Mouse (Mus musculus) urinary bladder, postnatal 10 days (tissue): ENCODE measurements around the gene Ttc13.

Experiments
- DNase-seq: peaks from one replicate; pipeline ENCODE4 v3.0.0; 2022; ENCODE audit warnings: low spot score

The Ttc13 gene

GRCm38 (mm10) chr8:124653568-124654475 is 68.0 kb downstream of the Ttc13 start:
- no peak for DNase-seq

GRCm38 (mm10) chr8:124652546-124652945 is 69.2 kb downstream of the Ttc13 start:
- no peak for DNase-seq

GRCm38 (mm10) chr8:124651776-124652175 is 70.0 kb downstream of the Ttc13 start:
- DNase-seq = no peak

- DNase-seq = no peak
Observed at GRCm38 (mm10) chr8:124648311-124648710, 73.5 kb downstream of the Ttc13 start.

- peak; percentile 22 for DNase-seq
Observed at GRCm38 (mm10) chr8:124643540-124644339, 78.0 kb downstream of the Ttc13 start.

DNA sequence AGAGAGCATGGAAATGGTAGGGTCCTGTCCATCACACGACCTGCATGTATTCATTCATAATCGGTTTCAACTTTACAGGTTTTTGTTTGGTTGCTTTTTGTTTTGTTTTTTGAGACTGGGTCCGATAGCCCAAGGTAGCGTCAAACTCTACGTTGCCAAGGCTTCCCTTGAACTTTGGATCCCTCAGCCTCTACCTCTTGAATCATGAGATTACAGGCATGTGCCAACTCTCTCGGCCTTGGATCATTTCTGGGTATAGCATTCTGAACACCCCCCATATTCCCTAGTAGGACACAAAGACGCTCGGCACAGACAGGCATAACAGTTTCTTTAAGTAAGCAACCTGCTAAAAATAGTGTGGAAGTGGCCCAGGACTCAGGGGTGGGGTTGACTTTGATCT is 80.2 kb downstream of the Ttc13 start:
- no peak for DNase-seq

- no peak for DNase-seq
Observed at GRCm38 (mm10) chr8:124635247-124635502, 86.6 kb downstream of the Ttc13 start.

DNA sequence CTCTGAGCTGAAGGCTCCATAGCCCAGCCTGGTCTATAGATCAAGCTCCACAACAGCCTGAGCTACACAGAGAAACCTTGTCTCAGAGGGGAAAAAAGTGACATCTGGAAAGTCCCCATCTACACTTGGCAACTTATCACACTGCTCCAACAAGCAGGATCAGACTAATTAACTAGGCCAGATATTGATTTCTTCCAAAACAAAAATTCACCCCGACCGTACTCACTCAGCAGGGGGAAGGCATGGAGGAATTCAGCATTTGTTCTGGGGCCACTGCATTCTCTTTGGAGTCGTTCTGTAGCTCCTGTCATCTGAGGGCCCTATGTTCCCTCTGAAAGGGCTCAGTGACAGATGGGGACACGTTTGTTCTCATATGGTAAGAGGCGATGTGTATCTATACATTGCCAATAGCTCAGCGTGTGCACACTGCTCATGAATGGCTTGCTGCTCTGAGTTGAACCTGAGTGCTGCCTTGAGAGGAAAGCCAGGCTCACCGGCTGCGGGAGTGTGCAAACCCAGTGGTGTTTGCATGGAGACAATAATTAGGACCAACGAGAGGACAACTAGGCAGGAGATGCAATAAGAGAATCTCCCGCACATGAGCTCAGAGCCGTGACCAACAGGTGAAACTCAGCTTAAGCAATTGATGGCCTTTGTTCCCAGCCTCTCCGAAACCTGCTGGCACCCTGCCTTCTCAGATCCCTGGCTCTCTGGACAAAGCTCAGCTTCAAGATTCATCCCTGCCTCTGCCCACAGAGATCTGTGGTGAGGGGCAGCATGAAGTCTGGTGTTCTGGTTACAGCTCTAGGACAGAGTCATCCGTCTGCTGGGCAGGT is 87.2 kb downstream of the Ttc13 start:
- DNase-seq = no peak

DNA sequence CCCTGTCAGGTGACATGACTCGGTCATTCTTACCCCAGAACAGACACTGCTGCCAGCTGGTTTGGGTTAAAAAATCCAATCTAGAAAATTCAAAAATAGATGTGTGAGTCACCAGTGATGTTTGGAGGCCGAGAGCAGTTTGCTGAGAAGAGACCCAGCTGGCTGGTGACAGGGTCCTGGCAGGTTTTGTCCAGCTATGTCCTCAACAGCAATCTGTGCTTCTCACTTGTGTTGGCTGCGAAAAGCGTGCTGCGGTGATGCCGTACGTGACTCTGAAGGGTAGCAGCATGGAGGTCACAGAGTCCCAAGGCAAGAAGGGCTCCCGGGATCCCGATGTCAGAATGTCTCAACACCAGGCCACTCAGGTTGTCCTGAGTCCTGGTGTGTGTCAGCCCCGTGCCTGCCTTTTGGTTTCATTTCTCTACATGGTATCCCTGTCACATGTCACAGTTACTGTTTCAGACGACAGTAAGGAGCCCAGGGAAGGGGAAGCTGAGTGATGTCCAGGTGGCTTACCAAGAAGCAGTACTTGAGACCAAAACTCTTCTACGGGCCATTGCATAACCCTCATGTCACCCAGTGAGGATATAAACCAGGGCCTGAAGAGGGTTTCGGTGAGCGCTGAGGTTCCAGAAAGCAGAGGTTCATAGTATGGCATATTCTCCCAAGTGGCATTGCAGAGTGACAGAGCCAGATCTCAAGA is 88.6 kb downstream of the Ttc13 start:
- no peak for DNase-seq

- no peak for DNase-seq
Observed at GRCm38 (mm10) chr8:124631966-124632365, 89.8 kb downstream of the Ttc13 start.

- DNase-seq = no peak
Observed at GRCm38 (mm10) chr8:124630891-124631290, 90.9 kb downstream of the Ttc13 start.

DNA sequence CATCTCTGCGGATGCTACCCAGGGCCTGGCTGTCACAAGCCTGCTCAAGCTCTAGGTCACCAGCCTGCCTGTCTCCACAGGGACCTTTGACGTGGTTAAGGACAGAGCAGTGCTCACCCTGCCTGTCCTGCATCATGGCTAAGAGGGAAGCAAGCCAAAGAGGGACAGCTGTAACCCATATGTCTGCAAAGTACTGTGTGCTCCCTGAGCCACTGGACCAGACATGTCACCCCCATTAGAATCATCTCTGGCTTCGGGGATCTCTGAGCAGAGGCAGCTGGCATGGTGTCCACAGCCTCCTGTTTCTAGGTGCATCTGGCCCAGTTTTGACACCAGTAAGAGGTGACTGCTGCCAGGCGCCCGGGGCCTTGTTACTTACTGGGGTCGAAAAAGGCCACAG is 91.3 kb downstream of the Ttc13 start:
- no peak for DNase-seq

DNA sequence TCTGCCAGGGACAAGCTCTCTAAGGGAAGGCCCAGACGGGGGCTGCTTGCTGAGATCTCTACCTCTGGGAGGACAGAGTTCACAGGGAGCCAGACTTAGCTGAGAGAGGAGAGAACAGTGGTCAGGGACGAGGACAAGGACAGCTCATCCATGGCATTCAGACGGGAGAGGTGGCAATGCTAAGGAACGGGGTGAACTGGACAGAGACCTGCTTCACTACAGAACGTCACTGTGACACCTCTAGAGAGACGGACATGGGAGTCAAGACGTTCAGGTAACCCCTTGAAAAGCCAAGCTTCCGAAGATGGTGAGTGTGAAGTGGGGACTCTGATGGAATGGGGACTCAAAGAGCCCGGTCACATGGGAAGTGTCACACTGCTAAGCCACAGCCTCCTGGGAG is 95.5 kb downstream of the Ttc13 start:
- no peak for DNase-seq
